Mouse (Mus musculus) ovary, adult 2 months (tissue): ENCODE data around the gene Elmo2. TPM values are rescaled to one million over a fixed set of nuclear protein-coding genes. Genes with fewer than 3 reads are reported as not detected.

Source experiments
- polyA plus RNA-seq: library from polyadenylated mRNA; depleted of rRNA; stranded (reverse); fragments of >200 nt; gene quantifications from 2 replicates; pipeline ENCODE4 v1.2.3, GENCODE M21; 2012; rRNA removed

The Elmo2 gene
- 90.6 and 92.9 TPM in 2 replicates for polyA plus RNA-seq

DNA sequence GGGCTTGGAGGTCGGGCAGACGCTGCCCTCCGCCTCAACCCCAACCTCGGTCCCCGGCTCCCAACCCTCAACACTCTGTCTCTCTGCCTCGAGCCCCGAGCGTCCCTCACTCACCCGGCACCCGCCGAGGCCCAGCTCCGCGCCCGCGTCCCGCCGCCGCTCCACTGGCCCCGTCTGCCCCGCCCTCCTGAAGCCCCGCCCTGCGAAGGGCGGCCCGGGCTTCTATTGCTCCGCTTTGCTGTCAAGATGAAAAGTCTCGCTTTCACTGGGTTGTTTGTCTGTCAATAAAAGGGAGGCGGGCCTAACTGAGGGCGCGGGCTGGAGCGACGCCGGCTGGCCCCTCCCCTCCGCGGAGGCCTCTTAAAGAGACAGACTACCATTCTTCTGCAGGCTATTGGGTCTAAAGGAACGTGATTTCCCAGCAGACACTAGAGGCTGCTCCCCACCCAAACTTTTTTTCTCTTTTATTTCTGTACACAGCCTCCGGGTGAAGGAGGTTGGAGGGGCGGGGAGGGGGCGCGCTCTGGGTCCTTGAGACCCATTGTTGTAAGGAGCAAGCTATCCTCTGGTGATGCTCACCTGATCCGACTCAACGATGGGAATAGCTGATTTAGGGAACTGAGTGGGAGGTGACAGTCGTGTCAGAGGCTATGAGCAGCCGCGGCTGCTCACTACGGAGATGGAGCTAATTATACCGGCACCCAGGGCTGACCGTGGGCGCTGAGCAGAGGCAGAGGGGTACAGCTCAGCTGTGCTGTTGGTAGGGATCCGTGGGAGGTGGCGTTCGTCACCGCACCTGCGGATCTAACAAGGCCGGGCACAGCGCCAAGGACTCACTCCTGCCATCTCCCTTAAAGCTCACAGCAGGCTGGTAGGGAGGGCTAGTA lies at the start of gene Elmo2:
TSS of gene Elmo2 (minus strand) at position 176 of the 887 bp plus-strand sequence.

GRCm38 (mm10) chr2:165368496-165368895 lies 42.2 kb upstream of the Elmo2 start, which contains the start of gene Zfp663:
Gene Zfp663 (minus strand): TSS chr2:165368729.

DNA sequence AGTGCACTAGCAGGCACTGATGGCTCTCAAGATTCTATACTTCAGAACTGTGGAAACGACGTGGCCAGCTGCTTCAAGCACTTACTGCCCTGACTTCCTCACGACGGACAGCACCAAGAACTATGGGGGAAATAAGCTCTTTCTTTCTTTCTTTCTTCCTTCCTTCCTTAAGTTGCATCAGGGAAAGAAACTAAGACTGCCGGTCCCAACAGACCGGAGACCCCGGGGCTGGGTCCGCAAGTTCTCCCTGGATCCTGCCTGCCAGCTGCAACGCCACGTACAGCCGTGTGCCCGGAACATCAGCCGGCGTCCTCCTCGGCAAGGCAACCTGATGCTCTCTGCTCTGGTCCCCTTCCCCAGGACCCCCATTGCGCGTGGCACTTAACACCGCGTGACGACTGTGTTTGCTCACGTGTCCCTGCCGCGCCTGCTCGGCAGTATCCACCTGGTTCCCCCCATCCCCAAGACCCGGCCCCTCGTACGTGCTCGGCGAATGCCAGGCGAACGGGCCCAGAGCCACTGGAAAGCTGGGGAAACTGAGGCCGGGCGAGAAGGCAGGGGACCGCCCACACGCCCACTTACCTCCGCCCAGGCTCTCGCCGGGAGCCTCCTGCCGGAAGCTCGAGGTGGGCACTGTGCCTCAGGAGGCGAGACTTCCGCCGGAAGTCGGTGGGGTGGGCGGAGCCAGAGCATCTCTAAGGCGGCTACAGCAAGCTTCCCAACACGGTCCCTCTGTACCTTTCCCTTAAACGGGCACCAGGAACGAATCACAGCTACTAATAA lies 38.9 kb downstream of the Elmo2 start, which contains the start of gene Slc35c2:
TSS of gene Slc35c2 (minus strand) at position 668 of the 783 bp plus-strand sequence.

Other genes with a start within 250 kb of the Elmo2 start
- gene 1700025C18Rik, start 235.7 kb downstream of the Elmo2 start, polyA plus RNA-seq: not detected in 2 replicates
- gene Cdh22, start 91.6 kb downstream of the Elmo2 start, polyA plus RNA-seq: 4.2 and 4.8 TPM in 2 replicates
- 62.8 and 66.6 TPM in 2 replicates for gene Slc35c2, start 38.6 kb downstream of the Elmo2 start, polyA plus RNA-seq
- gene Zfp663, start 42.2 kb upstream of the Elmo2 start, polyA plus RNA-seq: 0.33 TPM in 1 of 2 replicates, not detected in the other
- 6.4 and 7.4 TPM in 2 replicates for gene Zfp334, start 61.8 kb upstream of the Elmo2 start, polyA plus RNA-seq
- gene Ocstamp, start 73.9 kb upstream of the Elmo2 start, polyA plus RNA-seq: 0.26 and 0.36 TPM in 2 replicates
- gene Slc13a3, start 146.8 kb upstream of the Elmo2 start, polyA plus RNA-seq: 1.8 and 3.1 TPM in 2 replicates
- 34.7 and 38.2 TPM in 2 replicates for gene Trp53rka, start 166.8 kb upstream of the Elmo2 start, polyA plus RNA-seq
- 10.3 and 11.4 TPM in 2 replicates for gene Slc2a10, start 177.3 kb upstream of the Elmo2 start, polyA plus RNA-seq